Mouse (Mus musculus): ENCODE results near the gene Cwc22. TPM values are rescaled to one million over a fixed set of nuclear protein-coding genes. Genes with fewer than 3 reads are reported as not detected.

Gene Cwc22
- polyA plus RNA-seq, 1 experiment from 2014 or later: 36.1 TPM

DNA sequence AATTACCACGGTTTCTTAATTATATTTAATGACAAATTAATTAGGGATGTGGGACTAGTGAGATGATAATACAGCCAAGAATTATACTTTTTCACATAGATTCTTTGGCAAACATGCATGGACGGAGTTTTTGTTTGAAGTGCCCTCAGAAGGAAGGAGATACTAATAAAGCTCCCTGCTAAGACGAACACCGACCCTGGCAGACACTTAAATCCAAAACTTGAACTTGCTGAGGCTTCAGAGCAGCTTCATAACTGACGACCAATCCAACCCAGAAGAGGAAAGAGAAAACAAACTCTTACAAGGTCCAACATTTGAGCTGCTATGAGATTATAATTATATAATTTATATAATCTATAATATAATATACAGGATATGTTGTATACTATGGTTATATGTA, 66.4 kb downstream of the Cwc22 start:
- no peak overlapping the region for H3K27ac ChIP-seq
- no peak overlapping the region for H3K4me2 ChIP-seq (replicated peaks)
- ATAC-seq (ENCODE audit: low FRiP score, low read depth): no peak
- no peaks in the 10 kb centered on the region for H3K27me3 ChIP-seq
- H3K4me1 ChIP-seq: no peaks in the 10 kb centered on the region
- H3K4me3 ChIP-seq: no peak overlapping the region
- no peaks in the 10 kb centered on the region for H3K36me3 ChIP-seq
- no peaks in the 10 kb centered on the region for H3K9me3 ChIP-seq
- WGBS: 65% methylated on average over 5 of the region's 5 CpGs
- no peak overlapping the region for H3K9ac ChIP-seq

- H3K9me3 ChIP-seq: no peaks in the 10 kb centered on the region
- H3K4me1 ChIP-seq: no peaks in the 10 kb centered on the region
- H3K4me3 ChIP-seq: no peak overlapping the region
- 90% methylated on average over 10 of the region's 10 CpGs for WGBS
- H3K9ac ChIP-seq: no peak overlapping the region
- no peaks in the 10 kb centered on the region for H3K27me3 ChIP-seq
- H3K4me2 ChIP-seq (replicated peaks): no peak overlapping the region
- no peak overlapping the region for H3K27ac ChIP-seq
- ATAC-seq (ENCODE audit: low FRiP score, low read depth): no peak
- no peaks in the 10 kb centered on the region for H3K36me3 ChIP-seq
Measured at GRCm38 (mm10) chr2:77877156-77877855, 68.9 kb downstream of the Cwc22 start.

- no peaks in the 10 kb centered on the region for H3K4me1 ChIP-seq
- WGBS: 86% methylated on average over 6 of the region's 6 CpGs
- H3K36me3 ChIP-seq: no peaks in the 10 kb centered on the region
- ATAC-seq (ENCODE audit: low FRiP score, low read depth): no peak
- no peak overlapping the region for H3K9ac ChIP-seq
- H3K4me2 ChIP-seq (replicated peaks): no peak overlapping the region
- no peaks in the 10 kb centered on the region for H3K27me3 ChIP-seq
- H3K9me3 ChIP-seq: no peaks in the 10 kb centered on the region
- no peak overlapping the region for H3K27ac ChIP-seq
- H3K4me3 ChIP-seq: no peak overlapping the region
Measured at GRCm38 (mm10) chr2:77876331-77876730, 69.8 kb downstream of the Cwc22 start.

DNA sequence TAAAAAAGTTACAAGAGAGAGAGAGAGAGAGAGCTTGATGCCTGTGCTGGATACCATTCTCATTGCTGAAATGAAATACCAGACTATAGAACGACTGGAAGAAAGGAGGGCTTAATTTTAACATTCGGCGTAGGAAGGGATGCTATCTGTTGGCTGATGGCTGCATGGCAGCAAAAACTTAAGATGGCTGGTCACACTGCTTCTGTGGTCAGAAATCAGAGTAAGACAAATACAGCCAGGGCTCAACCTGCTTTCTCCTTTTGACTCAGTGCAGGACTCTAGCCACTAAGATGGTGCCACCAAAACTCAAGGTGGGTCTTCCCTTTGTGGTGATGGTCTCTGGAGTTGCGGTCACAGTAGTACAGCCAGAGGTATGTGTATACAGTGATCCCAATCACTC, 70.7 kb downstream of the Cwc22 start:
- no peaks in the 10 kb centered on the region for H3K27me3 ChIP-seq
- H3K9ac ChIP-seq: no peak overlapping the region
- H3K4me3 ChIP-seq: no peak overlapping the region
- no peak overlapping the region for H3K4me2 ChIP-seq (replicated peaks)
- H3K4me1 ChIP-seq: no peaks in the 10 kb centered on the region
- no peak for ATAC-seq (ENCODE audit: low FRiP score, low read depth)
- H3K27ac ChIP-seq: no peak overlapping the region
- 91% methylated on average over 4 of the region's 4 CpGs for WGBS
- H3K9me3 ChIP-seq: no peaks in the 10 kb centered on the region
- H3K36me3 ChIP-seq: no peaks in the 10 kb centered on the region

- ATAC-seq (ENCODE audit: low FRiP score, low read depth): no peak
Measured at GRCm38 (mm10) chr2:77874678-77875077, 71.5 kb downstream of the Cwc22 start.

GRCm38 (mm10) chr2:77873806-77874205, 72.4 kb downstream of the Cwc22 start:
- H3K9me3 ChIP-seq: no peaks in the 10 kb centered on the region
- no peaks in the 10 kb centered on the region for H3K4me1 ChIP-seq
- no peaks in the 10 kb centered on the region for H3K36me3 ChIP-seq
- H3K4me3 ChIP-seq: no peak overlapping the region
- no peak for ATAC-seq (ENCODE audit: low FRiP score, low read depth)
- H3K27me3 ChIP-seq: no peaks in the 10 kb centered on the region
- no peak overlapping the region for H3K27ac ChIP-seq
- H3K9ac ChIP-seq: no peak overlapping the region
- no peak overlapping the region for H3K4me2 ChIP-seq (replicated peaks)

More at GRCm38 (mm10) chr2:77874678-77875077, 71.5 kb downstream of the Cwc22 start:
- Histone ChIP-seq H3K9me3 (no peaks in the 10 kb centered on the region), H3K27me3 (no peaks in the 10 kb centered on the region), H3K36me3 (no peaks in the 10 kb centered on the region), H3K4me3 (no peak overlapping the region), H3K9ac (no peak overlapping the region), H3K4me1 (no peaks in the 10 kb centered on the region), H3K27ac (no peak overlapping the region), H3K4me2 (replicated peaks) (no peak overlapping the region)
- 89% methylated on average over 3 of the region's 3 CpGs for WGBS

DNA sequence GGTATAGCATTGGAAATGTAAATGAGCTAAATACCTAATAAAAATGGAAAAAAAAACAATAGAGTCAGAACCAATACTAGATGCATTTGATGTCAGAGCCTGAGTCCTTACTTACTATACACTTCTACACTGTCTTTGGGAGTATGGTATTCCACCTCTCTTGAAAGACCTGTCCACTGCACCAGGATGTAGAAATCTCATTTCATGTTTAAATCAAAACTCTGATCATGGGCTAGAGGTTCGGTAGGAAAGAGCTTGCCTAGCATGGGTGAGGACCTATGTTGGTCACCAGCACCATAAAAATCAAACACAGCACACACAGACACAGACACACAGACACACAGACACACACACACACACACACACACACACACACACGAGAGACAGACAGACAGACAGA, 73.5 kb downstream of the Cwc22 start:
- H3K4me2 ChIP-seq (replicated peaks): no peak overlapping the region
- no peak overlapping the region for H3K9ac ChIP-seq
- no peak overlapping the region for H3K4me3 ChIP-seq
- H3K9me3 ChIP-seq: no peaks in the 10 kb centered on the region
- no peaks in the 10 kb centered on the region for H3K36me3 ChIP-seq
- ATAC-seq (ENCODE audit: low FRiP score, low read depth): no peak
- H3K27ac ChIP-seq: no peak overlapping the region
- H3K4me1 ChIP-seq: no peaks in the 10 kb centered on the region
- no peaks in the 10 kb centered on the region for H3K27me3 ChIP-seq
- WGBS: 75% methylated on average over 2 of the region's 2 CpGs

DNA sequence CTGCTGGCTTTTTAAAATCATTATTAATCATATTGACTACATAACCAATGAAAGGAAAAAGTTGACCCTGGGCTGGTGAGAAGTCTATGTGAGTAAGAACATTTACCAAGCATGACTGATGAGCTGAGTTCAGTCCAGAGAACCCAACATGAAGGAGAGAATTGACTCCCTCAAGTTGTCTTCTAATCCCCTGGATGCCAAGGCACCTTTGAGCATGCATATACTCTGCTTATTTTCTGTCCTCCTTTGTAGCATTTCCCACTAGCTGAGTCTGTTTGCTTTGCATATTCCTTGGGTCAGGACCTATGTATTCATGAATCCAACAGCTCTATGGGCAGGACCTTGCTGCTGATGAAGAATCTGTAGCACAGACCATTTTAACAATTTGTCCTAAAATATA, 75.0 kb downstream of the Cwc22 start:
- Histone ChIP-seq H3K9me3 (no peaks in the 10 kb centered on the region), H3K36me3 (no peaks in the 10 kb centered on the region), H3K4me1 (no peaks in the 10 kb centered on the region), H3K4me3 (no peak overlapping the region), H3K9ac (no peak overlapping the region), H3K27ac (no peak overlapping the region), H3K27me3 (no peaks in the 10 kb centered on the region), H3K4me2 (replicated peaks) (no peak overlapping the region)
- no peak for ATAC-seq (ENCODE audit: low FRiP score, low read depth)

GRCm38 (mm10) chr2:77869729-77870280, 76.4 kb downstream of the Cwc22 start:
- WGBS: 89% methylated on average over 4 of the region's 4 CpGs
- ATAC-seq (ENCODE audit: low FRiP score, low read depth): no peak

DNA sequence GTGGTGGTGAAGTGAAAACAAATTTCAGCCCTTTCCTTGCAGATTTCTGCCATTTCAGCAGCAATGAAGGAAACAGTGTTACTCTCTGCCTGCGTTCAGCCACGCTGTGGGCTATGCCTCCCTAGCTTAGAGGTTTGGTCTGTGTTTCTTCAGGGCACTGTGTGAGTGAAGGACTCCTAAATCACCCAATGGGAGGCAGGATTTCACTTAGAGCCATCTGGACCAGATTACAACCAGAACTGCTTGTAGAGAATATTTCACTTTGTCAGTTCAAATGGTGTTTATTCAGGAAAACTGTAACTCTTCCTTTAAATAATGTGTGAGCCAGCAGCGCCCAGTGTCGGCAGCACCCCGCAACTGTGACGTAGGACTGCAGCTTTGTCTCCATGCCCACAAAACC, 82.2 kb downstream of the Cwc22 start:
- no peaks in the 10 kb centered on the region for H3K9me3 ChIP-seq
- ATAC-seq (ENCODE audit: low FRiP score, low read depth): peak; percentile 67
- H3K27me3 ChIP-seq: no peaks in the 10 kb centered on the region
- H3K4me1 ChIP-seq: peaks cover 17% of the 10 kb centered on the region
- WGBS: 15% methylated on average over 6 of the region's 6 CpGs
- H3K4me3 ChIP-seq: peak overlapping the region; percentile 24
- peak overlapping the region; percentile 51 for H3K4me2 ChIP-seq (replicated peaks)
- H3K36me3 ChIP-seq: no peaks in the 10 kb centered on the region
- peak overlapping the region; percentile 28; the same call in 1 of the 2 replicates for H3K27ac ChIP-seq
- peak overlapping the region; percentile 21; the same call in 1 of the 2 replicates for H3K9ac ChIP-seq

More at GRCm38 (mm10) chr2:77869729-77870280, 76.4 kb downstream of the Cwc22 start:
- Histone ChIP-seq H3K4me3 (no peak overlapping the region), H3K27ac (no peak overlapping the region), H3K4me1 (no peaks in the 10 kb centered on the region), H3K9me3 (no peaks in the 10 kb centered on the region), H3K9ac (no peak overlapping the region), H3K27me3 (no peaks in the 10 kb centered on the region), H3K36me3 (no peaks in the 10 kb centered on the region), H3K4me2 (replicated peaks) (no peak overlapping the region)

DNA sequence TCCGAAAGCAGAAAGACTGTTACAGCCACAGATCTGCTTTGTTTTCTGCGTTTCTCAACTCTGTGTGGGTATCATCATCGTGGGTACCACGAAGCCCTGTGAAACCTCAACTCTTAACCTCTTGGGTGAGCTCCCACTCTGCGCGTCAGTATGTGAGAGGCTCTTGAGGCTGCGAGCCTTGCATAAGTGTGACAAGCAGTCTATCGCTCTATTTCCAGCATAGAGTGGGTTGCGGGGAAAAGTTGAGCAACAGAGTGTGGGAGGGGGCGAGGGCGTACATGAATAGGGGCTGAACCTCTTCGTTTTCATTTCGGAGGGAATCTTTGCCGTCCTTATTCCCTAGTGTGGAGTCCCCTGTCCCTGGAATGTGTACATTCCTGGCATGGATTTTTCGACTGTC, 82.7 kb downstream of the Cwc22 start:
- Histone ChIP-seq H3K9me3 (no peaks in the 10 kb centered on the region), H3K4me2 (replicated peaks) (peak overlapping the region; percentile 51), H3K9ac (peak overlapping the region; percentile 21; the same call in 1 of the 2 replicates), H3K4me1 (peaks cover 21% of the 10 kb centered on the region), H3K27me3 (no peaks in the 10 kb centered on the region), H3K4me3 (peak overlapping the region; percentile 24), H3K27ac (peak overlapping the region; percentile 28; the same call in 1 of the 2 replicates), H3K36me3 (no peaks in the 10 kb centered on the region)
- ATAC-seq (ENCODE audit: low FRiP score, low read depth): peak; percentile 44; the same call in 1 of the 2 replicates
- WGBS: 57% methylated on average over 15 of the region's 15 CpGs

DNA sequence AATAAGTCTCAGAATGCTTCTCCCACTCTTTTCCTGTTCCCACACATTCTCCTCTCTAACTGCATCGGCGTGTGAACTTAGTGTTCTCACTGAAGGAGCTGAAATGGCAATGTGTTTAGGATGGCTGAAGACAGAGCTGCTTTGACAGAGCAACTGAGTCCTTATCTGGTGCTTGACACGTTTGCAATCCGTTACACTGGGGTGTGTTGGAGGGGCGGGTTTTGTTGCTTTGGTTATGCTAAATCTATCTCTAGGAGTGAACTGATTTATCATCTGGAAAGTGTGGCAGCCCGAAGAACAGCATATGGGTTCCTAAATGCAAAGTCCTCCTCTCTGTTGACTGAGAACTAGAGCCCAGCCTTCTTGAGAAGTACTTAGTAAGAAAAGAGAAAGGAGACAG, 104.7 kb downstream of the Cwc22 start:
- no peaks in the 10 kb centered on the region for H3K4me1 ChIP-seq
- no peak overlapping the region for H3K4me3 ChIP-seq
- H3K9me3 ChIP-seq: no peaks in the 10 kb centered on the region
- H3K9ac ChIP-seq: no peak overlapping the region
- H3K4me2 ChIP-seq (replicated peaks): no peak overlapping the region
- no peak for ATAC-seq (ENCODE audit: low FRiP score, low read depth)
- H3K27ac ChIP-seq: no peak overlapping the region
- 50% methylated on average over 6 of the region's 6 CpGs for WGBS
- H3K36me3 ChIP-seq: no peaks in the 10 kb centered on the region
- 0 out of 2 replicates have a peak, but pooled peaks cover 3% of the 10 kb centered on the region for H3K27me3 ChIP-seq

DNA sequence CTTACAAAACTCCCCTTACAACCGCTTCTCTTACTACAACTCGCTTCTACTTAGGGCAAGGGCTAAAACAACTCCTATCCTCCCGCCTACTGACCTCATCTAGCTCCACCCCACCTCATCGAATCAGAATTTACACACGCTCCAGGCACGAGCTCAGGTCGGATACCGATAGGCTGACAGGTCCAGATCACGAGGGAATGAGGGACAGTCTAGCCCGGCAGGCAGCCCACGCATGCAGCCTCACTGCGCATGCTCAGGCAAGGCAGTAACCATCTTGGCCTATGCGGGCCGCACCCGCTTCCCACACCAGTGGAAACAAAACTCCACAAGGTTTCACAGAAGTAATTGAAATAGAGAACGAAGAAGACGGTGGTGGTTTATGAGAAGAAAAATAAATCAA, 106.6 kb downstream of the Cwc22 start:
- H3K4me1 ChIP-seq: no peaks in the 10 kb centered on the region
- no peak overlapping the region for H3K9ac ChIP-seq
- H3K4me2 ChIP-seq (replicated peaks): no peak overlapping the region
- no peak for ATAC-seq (ENCODE audit: low FRiP score, low read depth)
- no peaks in the 10 kb centered on the region for H3K9me3 ChIP-seq
- no peak overlapping the region for H3K4me3 ChIP-seq
- H3K36me3 ChIP-seq: no peaks in the 10 kb centered on the region
- WGBS: 88% methylated on average over 17 of the region's 17 CpGs
- no peak overlapping the region for H3K27ac ChIP-seq
- H3K27me3 ChIP-seq: 0 out of 2 replicates have a peak, but pooled peaks cover 3% of the 10 kb centered on the region
